ENCODE assay signal across 7 mouse cellular contexts in the genomic region with DNA sequence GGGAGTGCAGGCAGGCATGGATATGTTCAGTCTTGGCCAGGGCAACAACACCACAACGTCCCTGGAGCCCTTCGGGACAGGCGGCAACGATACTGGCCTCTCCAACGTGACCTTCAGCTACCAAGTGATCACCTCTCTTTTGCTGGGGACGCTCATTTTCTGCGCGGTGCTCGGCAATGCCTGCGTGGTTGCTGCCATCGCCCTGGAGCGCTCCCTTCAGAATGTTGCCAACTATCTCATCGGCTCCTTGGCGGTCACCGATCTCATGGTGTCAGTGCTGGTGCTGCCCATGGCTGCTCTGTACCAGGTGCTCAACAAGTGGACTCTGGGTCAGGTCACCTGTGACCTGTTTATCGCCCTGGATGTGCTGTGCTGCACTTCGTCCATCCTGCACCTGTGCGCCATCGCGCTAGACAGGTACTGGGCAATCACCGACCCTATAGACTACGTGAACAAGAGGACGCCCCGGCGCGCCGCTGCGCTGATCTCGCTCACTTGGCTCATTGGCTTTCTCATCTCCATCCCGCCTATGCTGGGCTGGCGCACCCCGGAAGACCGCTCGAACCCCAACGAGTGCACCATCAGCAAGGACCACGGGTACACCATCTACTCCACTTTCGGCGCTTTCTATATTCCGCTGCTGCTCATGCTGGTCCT. TPM values are rescaled to one million over a fixed set of nuclear protein-coding genes. Genes with fewer than 3 reads are reported as not detected.
A peak's percentile ranks its signal among the peaks of the same experiment; 100 is the strongest.
DNase-seq lines count a peak whose midpoint lies in the region; ATAC-seq lines count a peak whose summit lies in the region.

No protein-coding gene starts in this region.

- no peak overlapping the region for H3K9ac ChIP-seq in embryonic facial prominence, embryonic 11.5 days (replicated peaks; ENCODE audit: low read length)
- peak overlapping the region; percentile 62 for H3K9ac ChIP-seq in hindbrain, embryonic 16.5 days (ENCODE audit: low read depth, low read length)
- peak overlapping the region; percentile 48 for H3K9ac ChIP-seq in midbrain, embryonic 13.5 days (replicated peaks)

- no peak overlapping the region for H3K27ac ChIP-seq in embryonic facial prominence, embryonic 11.5 days (replicated peaks; ENCODE audit: low read depth, low read length)
- no peak overlapping the region for H3K27ac ChIP-seq in hindbrain, embryonic 16.5 days (ENCODE audit: low read depth, low read length)
- no peak overlapping the region for H3K27ac ChIP-seq in midbrain, embryonic 13.5 days

- 1% methylated on average over 39 of the region's 39 CpGs for WGBS in embryonic facial prominence, embryonic 11.5 days
- WGBS in hindbrain, embryonic 16.5 days = under 1% methylated on average over 39 of the region's 39 CpGs
- WGBS in midbrain, embryonic 13.5 days = under 1% methylated on average over 39 of the region's 39 CpGs

- H3K4me2 ChIP-seq in embryonic facial prominence, embryonic 11.5 days (ENCODE audit: low read depth, low read length) = peak overlapping the region; percentile 7
- peak overlapping the region; percentile 93 for H3K4me2 ChIP-seq in hindbrain, embryonic 16.5 days (ENCODE audit: low read length)
- peak overlapping the region; percentile 73 for H3K4me2 ChIP-seq in midbrain, embryonic 13.5 days (replicated peaks)

- H3K9me3 ChIP-seq in embryonic facial prominence, embryonic 11.5 days (replicated peaks; ENCODE audit: control insufficient read depth, low read length) = no peaks in the 10 kb centered on the region
- no peaks in the 10 kb centered on the region for H3K9me3 ChIP-seq in hindbrain, embryonic 16.5 days (ENCODE audit: control insufficient read depth, low read length)
- H3K9me3 ChIP-seq in midbrain, embryonic 13.5 days = no peaks in the 10 kb centered on the region

- peaks cover 31% of the 10 kb centered on the region for H3K27me3 ChIP-seq in embryonic facial prominence, embryonic 11.5 days (ENCODE audit: control insufficient read depth, insufficient read depth, low read length)
- H3K27me3 ChIP-seq in hindbrain, embryonic 16.5 days (replicated peaks; ENCODE audit: control insufficient read depth, insufficient read depth, low read length) = peaks cover 13% of the 10 kb centered on the region
- peaks cover 41% of the 10 kb centered on the region for H3K27me3 ChIP-seq in midbrain, embryonic 13.5 days

- DNase-seq in R1 (ENCODE audit: low read depth, low spot score) = peak; percentile 14
- DNase-seq in embryonic facial prominence, embryonic 11.5 days (ENCODE audit: low spot score) = no peak
- DNase-seq in adrenal gland, adult 2 months = no peak
- no peak for DNase-seq in thymus, postnatal 0 days (ENCODE audit: low spot score)
- no peak for DNase-seq in thymus, postnatal 10 days (ENCODE audit: low spot score in 2 of 2)

- no peaks in the 10 kb centered on the region for H3K36me3 ChIP-seq in embryonic facial prominence, embryonic 11.5 days (replicated peaks; ENCODE audit: control insufficient read depth, insufficient read depth, low read depth, low read length)
- H3K36me3 ChIP-seq in hindbrain, embryonic 16.5 days (ENCODE audit: control insufficient read depth, insufficient read depth, low read length) = no peaks in the 10 kb centered on the region
- no peaks in the 10 kb centered on the region for H3K36me3 ChIP-seq in midbrain, embryonic 13.5 days

- no peak overlapping the region for H3K4me3 ChIP-seq in embryonic facial prominence, embryonic 11.5 days (ENCODE audit: low read depth, low read length)
- peak overlapping the region; percentile 59 for H3K4me3 ChIP-seq in hindbrain, embryonic 16.5 days (ENCODE audit: low read length)
- H3K4me3 ChIP-seq in midbrain, embryonic 13.5 days (replicated peaks) = peak overlapping the region; percentile 45

- no peaks in the 10 kb centered on the region for H3K4me1 ChIP-seq in embryonic facial prominence, embryonic 11.5 days (ENCODE audit: control insufficient read depth, insufficient read depth, low read length)
- H3K4me1 ChIP-seq in hindbrain, embryonic 16.5 days (ENCODE audit: control insufficient read depth, insufficient read depth, low read depth, low read length) = peaks cover 4% of the 10 kb centered on the region; the same call in 1 of the 2 replicates
- 0 out of 2 replicates have a peak, but pooled peaks cover 17% of the 10 kb centered on the region for H3K4me1 ChIP-seq in midbrain, embryonic 13.5 days (replicated peaks)

- no peak; the same call in 1 of the 2 replicates for ATAC-seq in embryonic facial prominence, embryonic 11.5 days (replicated peaks; ENCODE audit: insufficient number of reproducible peaks, low FRiP score, low TSS enrichment, low read depth)
- peak; percentile 85 for ATAC-seq in hindbrain, embryonic 16.5 days
- ATAC-seq in midbrain, embryonic 13.5 days = peak; percentile 77

RNA-seq across cellular contexts. Expression of gene Htr1a, which starts 0.9 kb away (rescaled TPM):
- 0.10 and 0.20 TPM in 2 replicates for polyA plus RNA-seq in embryonic facial prominence, embryonic 11.5 days (2014; fragmentation: Nextera tagmentation; extraction: Ambion mirVana)
- polyA plus RNA-seq in hindbrain, embryonic 16.5 days (2015; fragmentation: Nextera tagmentation; extraction: Ambion mirVana) = 6.0 and 6.1 TPM in 2 replicates
- polyA plus RNA-seq in midbrain, embryonic 13.5 days (2015; fragmentation: Nextera tagmentation; extraction: Ambion mirVana) = 0.57 and 0.78 TPM in 2 replicates
- total RNA-seq in adrenal gland, adult 2 months (2021) = not detected
- polyA plus RNA-seq in adrenal gland, adult 2 months (2012; rRNA removed) = not detected in 2 replicates
- not detected in 2 replicates for polyA plus RNA-seq in thymus, postnatal 0 days (2015; fragmentation: Nextera tagmentation; extraction: Ambion mirVana)

Comparison
In these comparisons a context has a peak if more than half of its experiments do, and no peak if none do; other contexts are left out.
1. H3K4me2 ChIP-seq: peak in every context shown above with its lines; median percentile 93 in hindbrain, embryonic 16.5 days; 73 in midbrain, embryonic 13.5 days; 7 in embryonic facial prominence, embryonic 11.5 days.